Mouse (Mus musculus): ENCODE results near the gene Rbm10.

- no peak for TF ChIP-seq CTCF (IDR thresholded peaks at IDR 0.05; ENCODE audit: borderline replicate concordance, insufficient read depth, low read depth, low read length)
- no peak for TF ChIP-seq POLR2A (IDR thresholded peaks at IDR 0.05; ENCODE audit: borderline replicate concordance, insufficient read depth, low read length)
These were observed 43.4 kb upstream of the Rbm10 start for GRCm38 (mm10) chrX:20573927-20574326.
